Mouse (Mus musculus) forelimb bud, embryonic 11.5 days (tissue): Measurements from ENCODE around the gene Cntn4.

ENCODE experiments used
- DNase-seq: peaks from one replicate; pipeline ENCODE4 v3.0.0-alpha.2; 2012; ENCODE audit warnings: low read depth, low spot score

Gene Cntn4

GRCm38 (mm10) chr6:105677149-105678031, at the start of gene Cntn4:
Cntn4 (plus strand) TSS chr6:105677660.
- peak; percentile 57 for DNase-seq

- no peak for DNase-seq
Observed at GRCm38 (mm10) chr6:105674276-105674675, 3.2 kb upstream of the Cntn4 start.

GRCm38 (mm10) chr6:105675099-105675498, 2.4 kb upstream of the Cntn4 start:
- no peak for DNase-seq

GRCm38 (mm10) chr6:105676637-105677036, 823 bp upstream of the Cntn4 start:
- peak; percentile 55 for DNase-seq

- no peak for DNase-seq
Observed at GRCm38 (mm10) chr6:105678778-105679177, 1.3 kb downstream of the Cntn4 start.

GRCm38 (mm10) chr6:105681496-105681895, 4.0 kb downstream of the Cntn4 start:
- DNase-seq, result no peak

GRCm38 (mm10) chr6:105683251-105683650, 5.8 kb downstream of the Cntn4 start:
- no peak for DNase-seq

- no peak for DNase-seq
Observed at GRCm38 (mm10) chr6:105684123-105684522, 6.7 kb downstream of the Cntn4 start.

- no peak for DNase-seq
Observed at GRCm38 (mm10) chr6:105688195-105688594, 10.7 kb downstream of the Cntn4 start.

GRCm38 (mm10) chr6:105742026-105742425, 64.6 kb downstream of the Cntn4 start:
- DNase-seq, result peak; percentile 7

GRCm38 (mm10) chr6:105780616-105781015, 103.2 kb downstream of the Cntn4 start:
- DNase-seq, result no peak

GRCm38 (mm10) chr6:105788462-105788861, 111.0 kb downstream of the Cntn4 start:
- DNase-seq, result no peak

- DNase-seq, result no peak
Observed at GRCm38 (mm10) chr6:105835099-105835498, 157.6 kb downstream of the Cntn4 start.

- no peak for DNase-seq
Observed at GRCm38 (mm10) chr6:105847296-105847695, 169.8 kb downstream of the Cntn4 start.

- DNase-seq, result peak; percentile 42
Observed at GRCm38 (mm10) chr6:105892838-105893237, 215.4 kb downstream of the Cntn4 start.

- DNase-seq, result no peak
Observed at GRCm38 (mm10) chr6:105938485-105938884, 261.0 kb downstream of the Cntn4 start.

GRCm38 (mm10) chr6:105939303-105939702, 261.8 kb downstream of the Cntn4 start:
- no peak for DNase-seq

- DNase-seq, result no peak
Observed at GRCm38 (mm10) chr6:105940591-105940990, 263.1 kb downstream of the Cntn4 start.

GRCm38 (mm10) chr6:105991492-105991891, 314.0 kb downstream of the Cntn4 start:
- no peak for DNase-seq

- DNase-seq, result no peak
Observed at GRCm38 (mm10) chr6:106013018-106013417, 335.6 kb downstream of the Cntn4 start.

- no peak for DNase-seq
Observed at GRCm38 (mm10) chr6:106015126-106015525, 337.7 kb downstream of the Cntn4 start.

GRCm38 (mm10) chr6:106048878-106049277, 371.4 kb downstream of the Cntn4 start:
- DNase-seq, result no peak

GRCm38 (mm10) chr6:106056123-106056522, 378.7 kb downstream of the Cntn4 start:
- DNase-seq, result no peak
